Mouse (Mus musculus): ENCODE measurements around the gene Rps10.

- TF ChIP-seq CTCF (IDR thresholded peaks at IDR 0.05; ENCODE audit: low read depth) (no peak), EP300 (IDR thresholded peaks at IDR 0.05; ENCODE audit: low read depth) (no peak)
Observed at GRCm38 (mm10) chr17:27625455-27626251, 10.8 kb downstream of the Rps10 start.

All from liver, embryonic 14.5 days (tissue).